Mouse (Mus musculus): ENCODE measurements around the gene Cmbl.

DNA sequence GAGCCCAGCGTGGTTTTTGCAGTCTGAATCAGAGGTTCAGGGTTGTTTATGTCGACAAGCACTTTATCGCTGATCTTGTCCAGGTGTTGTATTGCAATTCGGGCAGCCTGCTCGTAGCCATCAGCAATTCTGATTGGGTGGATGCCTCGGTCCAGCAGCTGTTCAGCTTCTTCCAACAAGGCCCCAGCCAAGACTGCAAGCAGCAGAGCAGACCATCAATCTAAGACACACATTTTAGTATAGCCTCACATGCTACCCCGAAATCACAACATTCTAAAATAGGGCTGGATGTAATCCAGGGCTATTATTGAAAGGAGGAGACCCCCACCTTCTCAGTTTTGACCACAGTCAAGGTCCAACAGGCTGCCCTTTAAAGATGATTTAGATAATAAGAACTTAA, 30.5 kb downstream of the Cmbl start:
- TF ChIP-seq POLR2A (IDR thresholded peaks at IDR 0.05; ENCODE audit: extremely low read depth, insufficient read depth, low read length), result no peak
- no peak for TF ChIP-seq CTCF (IDR thresholded peaks at IDR 0.05; ENCODE audit: low read depth, low read length)
